Comparison of ENCODE assay signal across 13 mouse cellular contexts in genomic region chr6:28795380-28795779, GRCm38 (mm10). TPM values are rescaled to one million over a fixed set of nuclear protein-coding genes. Genes with fewer than 3 reads are reported as not detected.
DNase-seq lines count a peak whose midpoint lies in the region; ATAC-seq and TF ChIP-seq lines count a peak whose summit lies in the region.
"Had no signal": no experiment of that assay in that cellular context is flagged by ENCODE, and none has a peak within 500 bp of the region (broad histone marks: within the 10 kb centered on the region; RNA-seq: fewer than 3 reads in every experiment).

No protein-coding gene starts in this region.

- TF ChIP-seq CTCF in heart, postnatal 0 days (IDR thresholded peaks at IDR 0.05; ENCODE audit: low read depth), result no peak

- no peak for TF ChIP-seq EP300 in heart, postnatal 0 days (IDR thresholded peaks at IDR 0.05; ENCODE audit: low read depth)

- no peak for DNase-seq in heart, postnatal 0 days (ENCODE audit: low spot score)
- DNase-seq in heart, adult 8-10 months (ENCODE audit: low spot score), result no peak
- peak; percentile 7 for DNase-seq in fat pad, adult 2 months (ENCODE audit: extremely low read depth, low read depth, low spot score)
- DNase-seq in hindbrain, embryonic 14.5 days (ENCODE audit: low spot score), result peak; percentile 51
- DNase-seq in adrenal gland, postnatal 14 days, result no peak
- no peak for DNase-seq in gastrocnemius, postnatal 4 days (ENCODE audit: low spot score in 2 of 2)
- DNase-seq: adrenal gland, postnatal 25 days; cerebellum, adult 9-11 months; thymus, postnatal 14 days had no signal

- no peak overlapping the region for H3K4me2 ChIP-seq in heart, postnatal 0 days (ENCODE audit: low read depth, low read length)
- H3K4me2 ChIP-seq in hindbrain, embryonic 14.5 days (replicated peaks), result 0 out of 2 replicates have a peak overlapping the region, but pooled peaks have one; percentile 6
- H3K4me2 ChIP-seq in neural tube, embryonic 13.5 days, result peak overlapping the region; percentile 21

- no peaks in the 10 kb centered on the region for H3K9me3 ChIP-seq in heart, postnatal 0 days (replicated peaks; ENCODE audit: control insufficient read depth, low read length)
- H3K9me3 ChIP-seq in hindbrain, embryonic 14.5 days (ENCODE audit: control insufficient read depth, low read length), result no peaks in the 10 kb centered on the region
- H3K9me3 ChIP-seq in neural tube, embryonic 13.5 days, result no peaks in the 10 kb centered on the region

- H3K27me3 ChIP-seq in heart, postnatal 0 days (ENCODE audit: control insufficient read depth, insufficient read depth, low read length), result no peaks in the 10 kb centered on the region
- no peaks in the 10 kb centered on the region for H3K27me3 ChIP-seq in hindbrain, embryonic 14.5 days (ENCODE audit: control insufficient read depth, insufficient read depth, low read length)
- no peaks in the 10 kb centered on the region for H3K27me3 ChIP-seq in neural tube, embryonic 13.5 days
- H3K27me3 ChIP-seq: CH12.LX had no signal

- H3K4me1 ChIP-seq in heart, postnatal 0 days (ENCODE audit: control insufficient read depth, insufficient read depth), result no peaks in the 10 kb centered on the region
- peaks cover 11% of the 10 kb centered on the region; the same call in 1 of the 2 replicates for H3K4me1 ChIP-seq in hindbrain, embryonic 14.5 days (replicated peaks; ENCODE audit: control insufficient read depth, insufficient read depth, low read length)
- peaks cover 30% of the 10 kb centered on the region for H3K4me1 ChIP-seq in neural tube, embryonic 13.5 days (replicated peaks)

- peaks cover 14% of the 10 kb centered on the region for H3K36me3 ChIP-seq in heart, postnatal 0 days (replicated peaks; ENCODE audit: control insufficient read depth, insufficient read depth, low read length)
- 0 out of 2 replicates have a peak, but pooled peaks cover 4% of the 10 kb centered on the region for H3K36me3 ChIP-seq in hindbrain, embryonic 14.5 days (replicated peaks; ENCODE audit: control insufficient read depth, insufficient read depth)
- H3K36me3 ChIP-seq in neural tube, embryonic 13.5 days, result no peaks in the 10 kb centered on the region

- H3K9ac ChIP-seq in heart, postnatal 0 days (replicated peaks; ENCODE audit: low read depth, low read length), result no peak overlapping the region
- 0 out of 2 replicates have a peak overlapping the region, but pooled peaks have one; percentile 29 for H3K9ac ChIP-seq in hindbrain, embryonic 14.5 days
- H3K9ac ChIP-seq in neural tube, embryonic 13.5 days, result peak overlapping the region; percentile 22

- H3K4me3 ChIP-seq in heart, postnatal 0 days (ENCODE audit: low read depth, low read length), result no peak overlapping the region
- H3K4me3 ChIP-seq in hindbrain, embryonic 14.5 days (replicated peaks; ENCODE audit: low read length), result no peak overlapping the region
- H3K4me3 ChIP-seq in neural tube, embryonic 13.5 days, result no peak overlapping the region

- 0 out of 2 replicates have a peak, but pooled peaks have one; percentile 24 for ATAC-seq in heart, postnatal 0 days (ENCODE audit: insufficient read depth, low read depth)
- ATAC-seq in hindbrain, embryonic 14.5 days (ENCODE audit: low FRiP score), result peak; percentile 49; the same call in 1 of the 2 replicates
- peak; percentile 52; the same call in 1 of the 2 replicates for ATAC-seq in neural tube, embryonic 13.5 days (ENCODE audit: low read depth)

- WGBS in heart, postnatal 0 days, result 56% methylated on average over 9 of the region's 9 CpGs
- WGBS in hindbrain, embryonic 14.5 days, result 17% methylated on average over 9 of the region's 9 CpGs
- WGBS in neural tube, embryonic 13.5 days, result 12% methylated on average over 9 of the region's 9 CpGs

- no peak overlapping the region for H3K27ac ChIP-seq in heart, postnatal 0 days (ENCODE audit: low read depth)
- H3K27ac ChIP-seq in hindbrain, embryonic 14.5 days, result peak overlapping the region; percentile 45
- H3K27ac ChIP-seq in neural tube, embryonic 13.5 days (replicated peaks), result peak overlapping the region; percentile 55

RNA-seq across cellular contexts. Expression of gene Lrrc4, which starts 36.2 kb away (rescaled TPM):
- total RNA-seq in heart, postnatal 0 days (2014; rRNA removed; ENCODE audit: low replicate concordance), result 0.81 and 1.8 TPM in 2 replicates
- 0.05 and 0.12 TPM in 2 replicates for polyA plus RNA-seq in heart, postnatal 0 days (2015; fragmentation: Nextera tagmentation; extraction: Ambion mirVana)
- under 1 TPM; 0.62 to 0.98 (median 0.76) TPM for total RNA-seq in heart, adult 8-10 months (2022)
- polyA plus RNA-seq in hindbrain, embryonic 14.5 days (2014; fragmentation: Nextera tagmentation; extraction: Ambion mirVana), result 9.6 and 10.4 TPM in 2 replicates
- polyA plus RNA-seq in neural tube, embryonic 13.5 days (2015; fragmentation: Nextera tagmentation; extraction: Ambion mirVana), result 5.9 and 6.0 TPM in 2 replicates
- total RNA-seq in adrenal gland, postnatal 14 days (2021), result 6.0 and 6.7 TPM in 2 replicates
- total RNA-seq in gastrocnemius, postnatal 4 days (2021), result 1 to 10 TPM; 1.3 to 1.6 TPM
- total RNA-seq: granulocyte monocyte progenitor cell, adult 5-6 weeks; hematopoietic stem cell, adult 5-6 weeks had no signal

Comparison
In these comparisons a context has a peak if more than half of its experiments do, and no peak if none do; other contexts are left out.
1. DNase-seq: peak in fat pad, adult 2 months (single experiment) and hindbrain, embryonic 14.5 days (single experiment); none in heart, postnatal 0 days (single experiment), heart, adult 8-10 months (single experiment), adrenal gland, postnatal 14 days (single experiment) and gastrocnemius, postnatal 4 days (0 of 2).
2. Peak in every context shown above with its lines, with median percentiles within 50 percentile points of each other: ATAC-seq.